Mouse (Mus musculus) hindbrain, embryonic 14.5 days (tissue): ENCODE results near the gene Cited2. TPM values are rescaled to one million over a fixed set of nuclear protein-coding genes. Genes with fewer than 3 reads are reported as not detected.

Source experiments
- ATAC-seq: fragments of 200-750 bp; cut with Nextera tagmentation; 2 replicates; pipeline ENCODE4 v1.8.0; 2017; ENCODE audit warnings: moderate number of reproducible peaks, mild to moderate bottlenecking, moderate TSS enrichment, moderate library complexity; ENCODE audit not compliant: low FRiP score
- DNase-seq: peaks from one replicate; pipeline ENCODE4 v3.0.0-alpha.2; 2015; ENCODE audit warnings: low spot score
- H3K27ac ChIP-seq: fragments of 300-500 bp; sonication (generic); 2 replicates; pipeline ENCODE4 v1.5.1; 2014; ENCODE audit warnings: mild to moderate bottlenecking, moderate library complexity
- H3K27me3 ChIP-seq: fragments of 300-500 bp; sonication (generic); 2 replicates; pipeline ENCODE4 v1.6.1; 2014; ENCODE audit warnings: mild to moderate bottlenecking, low read length, mixed read lengths; ENCODE audit not compliant: control insufficient read depth, insufficient read depth
- H3K36me3 ChIP-seq: fragments of 300-500 bp; sonication (generic); replicated peaks from 2 replicates; pipeline ENCODE4 v1.6.1; 2014; ENCODE audit not compliant: control insufficient read depth, insufficient read depth
- H3K4me1 ChIP-seq: fragments of 300-500 bp; sonication (generic); replicated peaks from 2 replicates; pipeline ENCODE4 v1.6.1; 2014; ENCODE audit warnings: antibody characterized with exemption, low read length, mixed read lengths; ENCODE audit not compliant: control insufficient read depth, insufficient read depth
- H3K4me2 ChIP-seq: fragments of 300-500 bp; sonication (generic); replicated peaks from 2 replicates; pipeline ENCODE4 v1.6.1; 2014; ENCODE audit warnings: mild to moderate bottlenecking, moderate library complexity
- H3K4me3 ChIP-seq: fragments of 300-500 bp; sonication (generic); replicated peaks from 2 replicates; pipeline ENCODE4 v1.5.1; 2014; ENCODE audit warnings: mild to moderate bottlenecking, low read length
- H3K9ac ChIP-seq: fragments of 300-500 bp; sonication (generic); 2 replicates; pipeline ENCODE4 v1.6.1; 2014
- H3K9me3 ChIP-seq: fragments of 300-500 bp; sonication (generic); 2 replicates; pipeline ENCODE4 v1.6.1; 2016; ENCODE audit warnings: low read length; ENCODE audit not compliant: control insufficient read depth
- WGBS: fragments of 180-500 bp; shearing (Covaris S2); extraction: QIAGEN DNeasy Blood & Tissue Kit; methylation state at CpG from one replicate; pipeline ENCODE4 v1.1.7; 2014; 5-methylcytosine and 5-hydroxymethylcytosine counted together
- polyA plus RNA-seq: library from polyadenylated mRNA; unstranded; fragments of >200 nt; fragmentation: Nextera tagmentation; extraction: Ambion mirVana; gene quantifications from 2 replicates; pipeline ENCODE4 v1.2.1, GENCODE M21; 2014

The Cited2 gene
- polyA plus RNA-seq = 82.2 and 85.3 TPM in 2 replicates

- Histone ChIP-seq H3K27me3 (no peaks in the 10 kb centered on the region), H3K4me3 (peak within 1 kb of the TSS; percentile 84), H3K27ac (peak within 1 kb of the TSS; percentile 99), H3K4me1 (peaks cover 28% of the 10 kb centered on the region; the same call in 1 of the 2 replicates), H3K9ac (peak within 1 kb of the TSS; percentile 96), H3K36me3 (0 out of 2 replicates have a peak, but pooled peaks cover 6% of the 10 kb centered on the region), H3K4me2 (peak within 1 kb of the TSS; percentile 72), H3K9me3 (no peaks in the 10 kb centered on the region)
- ATAC-seq (peak; percentile 85), DNase-seq (peak; percentile 98)
- under 1% methylated on average over 55 of the region's 55 CpGs for WGBS
These were observed at the start of gene Cited2 for GRCm38 (mm10) chr10:17722653-17723410. Gene Cited2, plus strand, starts transcription at chr10:17723218.

- H3K4me1 ChIP-seq = no peaks in the 10 kb centered on the region
- no peak for ATAC-seq
- H3K4me2 ChIP-seq = no peak overlapping the region
- no peaks in the 10 kb centered on the region for H3K36me3 ChIP-seq
- no peak overlapping the region for H3K27ac ChIP-seq
- H3K9ac ChIP-seq = no peak overlapping the region
- no peak for DNase-seq
- no peak overlapping the region for H3K4me3 ChIP-seq
- H3K27me3 ChIP-seq = no peaks in the 10 kb centered on the region
- no peaks in the 10 kb centered on the region for H3K9me3 ChIP-seq
- 86% methylated on average over 5 of the region's 5 CpGs for WGBS
These were observed 48.6 kb upstream of the Cited2 start for GRCm38 (mm10) chr10:17674454-17674853.

- ATAC-seq (no peak), DNase-seq (no peak)
- WGBS = 91% methylated on average over 2 of the region's 2 CpGs
These were observed 48.1 kb upstream of the Cited2 start for GRCm38 (mm10) chr10:17674869-17675268.

GRCm38 (mm10) chr10:17676464-17676863 lies 46.6 kb upstream of the Cited2 start:
- 80% methylated on average over 3 of the region's 3 CpGs for WGBS
- no peak for ATAC-seq
- H3K4me2 ChIP-seq = no peak overlapping the region
- H3K36me3 ChIP-seq = no peaks in the 10 kb centered on the region
- H3K27me3 ChIP-seq = no peaks in the 10 kb centered on the region
- no peak overlapping the region for H3K27ac ChIP-seq
- no peak overlapping the region for H3K9ac ChIP-seq
- H3K4me1 ChIP-seq = no peaks in the 10 kb centered on the region
- H3K9me3 ChIP-seq = no peaks in the 10 kb centered on the region
- DNase-seq = no peak
- no peak overlapping the region for H3K4me3 ChIP-seq

More at GRCm38 (mm10) chr10:17674869-17675268, 48.1 kb upstream of the Cited2 start:
- no peaks in the 10 kb centered on the region for H3K36me3 ChIP-seq
- no peak overlapping the region for H3K9ac ChIP-seq
- no peaks in the 10 kb centered on the region for H3K9me3 ChIP-seq
- no peaks in the 10 kb centered on the region for H3K4me1 ChIP-seq
- H3K27me3 ChIP-seq = no peaks in the 10 kb centered on the region
- no peak overlapping the region for H3K4me2 ChIP-seq
- no peak overlapping the region for H3K4me3 ChIP-seq
- no peak overlapping the region for H3K27ac ChIP-seq

- Histone ChIP-seq H3K4me2 (no peak overlapping the region), H3K9ac (no peak overlapping the region), H3K4me3 (no peak overlapping the region), H3K9me3 (no peaks in the 10 kb centered on the region), H3K27ac (no peak overlapping the region), H3K4me1 (no peaks in the 10 kb centered on the region), H3K27me3 (no peaks in the 10 kb centered on the region), H3K36me3 (no peaks in the 10 kb centered on the region)
- ATAC-seq (no peak), DNase-seq (no peak)
- WGBS = 77% methylated on average over 4 of the region's 4 CpGs
These were observed 45.7 kb upstream of the Cited2 start for GRCm38 (mm10) chr10:17677308-17677707.

- no peak for DNase-seq
- Histone ChIP-seq H3K9ac (no peak overlapping the region), H3K4me3 (no peak overlapping the region), H3K4me1 (no peaks in the 10 kb centered on the region), H3K27me3 (no peaks in the 10 kb centered on the region), H3K27ac (no peak overlapping the region), H3K9me3 (no peaks in the 10 kb centered on the region), H3K4me2 (no peak overlapping the region), H3K36me3 (no peaks in the 10 kb centered on the region)
- 80% methylated on average over 8 of the region's 8 CpGs for WGBS
- ATAC-seq = no peak
These were observed 42.3 kb upstream of the Cited2 start for GRCm38 (mm10) chr10:17680432-17681382.

GRCm38 (mm10) chr10:17681386-17681785 lies 41.6 kb upstream of the Cited2 start:
- no peak for DNase-seq
- ATAC-seq = no peak
- Histone ChIP-seq H3K27me3 (no peaks in the 10 kb centered on the region), H3K4me1 (no peaks in the 10 kb centered on the region), H3K27ac (no peak overlapping the region), H3K36me3 (no peaks in the 10 kb centered on the region), H3K9ac (no peak overlapping the region), H3K4me3 (no peak overlapping the region), H3K9me3 (no peaks in the 10 kb centered on the region), H3K4me2 (no peak overlapping the region)
- 82% methylated on average over 2 of the region's 2 CpGs for WGBS

GRCm38 (mm10) chr10:17683852-17684428 lies 39.1 kb upstream of the Cited2 start:
- Histone ChIP-seq H3K9ac (no peak overlapping the region), H3K27me3 (no peaks in the 10 kb centered on the region), H3K27ac (no peak overlapping the region), H3K9me3 (no peaks in the 10 kb centered on the region), H3K4me1 (no peaks in the 10 kb centered on the region), H3K4me2 (no peak overlapping the region), H3K36me3 (no peaks in the 10 kb centered on the region), H3K4me3 (no peak overlapping the region)
- no peak for ATAC-seq
- no peak for DNase-seq
- 84% methylated on average over 6 of the region's 6 CpGs for WGBS

- WGBS = 77% methylated on average over 4 of the region's 4 CpGs
- ATAC-seq = no peak
These were observed 33.2 kb upstream of the Cited2 start for GRCm38 (mm10) chr10:17689806-17690205.

More at GRCm38 (mm10) chr10:17689806-17690205, 33.2 kb upstream of the Cited2 start:
- Histone ChIP-seq H3K27ac (no peak overlapping the region), H3K9ac (no peak overlapping the region), H3K4me1 (no peaks in the 10 kb centered on the region), H3K36me3 (no peaks in the 10 kb centered on the region), H3K9me3 (no peaks in the 10 kb centered on the region), H3K4me3 (no peak overlapping the region), H3K27me3 (no peaks in the 10 kb centered on the region), H3K4me2 (no peak overlapping the region)
- DNase-seq = no peak
